Mouse (Mus musculus) E14TG2a.4 (cell line): ENCODE measurements at regions not wholly inside any gene's neighbourhood (a gene's known extent, or its start where the extent isn't known, plus 50 kb on each side); places are given as distances from the start of the nearest gene placed in this dataset.

Experiments used
- CTCF ChIP-seq: conservative IDR thresholded peaks from 2 replicates; pipeline ENCODE4 v1.5.1; 2014; ENCODE audit warnings: low read length
- POU5F1 ChIP-seq: IDR thresholded peaks from 2 replicates; pipeline ENCODE4 v1.6.1; 2014; ENCODE audit warnings: low read length, borderline replicate concordance

- no peak for TF ChIP-seq CTCF
- no peak for TF ChIP-seq POU5F1
Measured at GRCm38 (mm10) chr3:35237342-35237741, 516.6 kb upstream of the Atp11b start.
